Mouse (Mus musculus): ENCODE data around the gene 4930595D18Rik. TPM values are rescaled to one million over a fixed set of nuclear protein-coding genes. Genes with fewer than 3 reads are reported as not detected.

4930595D18Rik gene
- polyA plus RNA-seq, 1 experiment: not detected

GRCm38 (mm10) chr12:111218867-111219266 lies 34.6 kb upstream of the 4930595D18Rik start:
- WGBS: 98% methylated on average over 6 of the region's 6 CpGs
- Histone ChIP-seq H3K4me3 (ENCODE audit: control insufficient read depth, insufficient read depth, low read length) (no peak overlapping the region), H3K36me3 (ENCODE audit: control insufficient read depth, insufficient read depth, low read length) (peaks cover 7% of the 10 kb centered on the region; the same call in 1 of the 2 replicates), H3K27me3 (ENCODE audit: control insufficient read depth, insufficient read depth, low read length) (no peaks in the 10 kb centered on the region), H3K4me1 (replicated peaks; ENCODE audit: control insufficient read depth, insufficient read depth, low read length) (peaks cover under 1% of the 10 kb centered on the region), H3K27ac (ENCODE audit: control insufficient read depth, insufficient read depth, low read length) (no peak overlapping the region)
- TF ChIP-seq POLR2A (IDR thresholded peaks at IDR 0.05; ENCODE audit: control insufficient read depth, extremely low read depth, insufficient read depth, low read length, poor library complexity) (no peak), CTCF (IDR thresholded peaks at IDR 0.05; ENCODE audit: borderline replicate concordance, control insufficient read depth, extremely low read depth, insufficient read depth, low read length, poor library complexity) (no peak)
- DNase-seq: no peak

GRCm38 (mm10) chr12:111211729-111212128 lies 27.4 kb upstream of the 4930595D18Rik start:
- no peaks in the 10 kb centered on the region for H3K27me3 ChIP-seq (ENCODE audit: control insufficient read depth, insufficient read depth, low read length)
- 90% methylated on average over 5 of the region's 5 CpGs for WGBS
- H3K27ac ChIP-seq (ENCODE audit: control insufficient read depth, insufficient read depth, low read length): no peak overlapping the region
- no peak overlapping the region for H3K4me3 ChIP-seq (ENCODE audit: control insufficient read depth, insufficient read depth, low read length)
- TF ChIP-seq POLR2A (IDR thresholded peaks at IDR 0.05; ENCODE audit: control insufficient read depth, extremely low read depth, insufficient read depth, low read length, poor library complexity) (no peak), CTCF (IDR thresholded peaks at IDR 0.05; ENCODE audit: borderline replicate concordance, control insufficient read depth, extremely low read depth, insufficient read depth, low read length, poor library complexity) (no peak)
- no peaks in the 10 kb centered on the region for H3K4me1 ChIP-seq (replicated peaks; ENCODE audit: control insufficient read depth, insufficient read depth, low read length)
- no peak for DNase-seq
- H3K36me3 ChIP-seq (ENCODE audit: control insufficient read depth, insufficient read depth, low read length): no peaks in the 10 kb centered on the region

GRCm38 (mm10) chr12:111207641-111208040 lies 23.4 kb upstream of the 4930595D18Rik start:
- 85% methylated on average over 3 of the region's 3 CpGs for WGBS
- TF ChIP-seq POLR2A (IDR thresholded peaks at IDR 0.05; ENCODE audit: control insufficient read depth, extremely low read depth, insufficient read depth, low read length, poor library complexity) (no peak), CTCF (IDR thresholded peaks at IDR 0.05; ENCODE audit: borderline replicate concordance, control insufficient read depth, extremely low read depth, insufficient read depth, low read length, poor library complexity) (no peak)

GRCm38 (mm10) chr12:111203945-111204344 lies 19.7 kb upstream of the 4930595D18Rik start:
- 94% methylated on average over 3 of the region's 3 CpGs for WGBS
- no peaks in the 10 kb centered on the region for H3K36me3 ChIP-seq (ENCODE audit: control insufficient read depth, insufficient read depth, low read length)
- H3K4me1 ChIP-seq (replicated peaks; ENCODE audit: control insufficient read depth, insufficient read depth, low read length): no peaks in the 10 kb centered on the region

More at GRCm38 (mm10) chr12:111207641-111208040, 23.4 kb upstream of the 4930595D18Rik start:
- no peak overlapping the region for H3K4me3 ChIP-seq (ENCODE audit: control insufficient read depth, insufficient read depth, low read length)
- H3K27me3 ChIP-seq (ENCODE audit: control insufficient read depth, insufficient read depth, low read length): no peaks in the 10 kb centered on the region
- H3K36me3 ChIP-seq (ENCODE audit: control insufficient read depth, insufficient read depth, low read length): no peaks in the 10 kb centered on the region
- H3K27ac ChIP-seq (ENCODE audit: control insufficient read depth, insufficient read depth, low read length): no peak overlapping the region
- no peaks in the 10 kb centered on the region for H3K4me1 ChIP-seq (replicated peaks; ENCODE audit: control insufficient read depth, insufficient read depth, low read length)
- no peak for DNase-seq

DNA sequence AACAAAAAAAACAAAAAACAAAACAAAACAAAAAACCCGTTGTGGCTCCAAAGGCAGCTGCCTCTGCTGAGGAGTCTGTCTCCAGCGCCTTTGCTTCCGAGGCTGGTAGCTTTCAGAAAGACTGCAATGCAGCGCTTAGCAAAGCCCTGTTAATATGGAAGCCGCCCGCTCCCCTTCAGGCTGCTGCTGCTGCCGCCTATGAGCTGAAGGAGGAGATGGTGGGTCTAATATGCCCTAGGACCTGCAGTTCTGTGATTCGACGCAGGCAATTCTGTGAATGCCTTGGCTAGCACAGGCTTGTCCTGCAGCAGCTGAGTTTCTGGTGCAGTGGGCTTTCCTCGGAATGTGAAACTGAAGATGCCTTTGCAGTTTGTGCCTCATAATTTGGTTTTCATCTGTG lies 18.8 kb upstream of the 4930595D18Rik start:
- TF ChIP-seq CTCF (IDR thresholded peaks at IDR 0.05; ENCODE audit: borderline replicate concordance, control insufficient read depth, extremely low read depth, insufficient read depth, low read length, poor library complexity) (no peak), POLR2A (IDR thresholded peaks at IDR 0.05; ENCODE audit: control insufficient read depth, extremely low read depth, insufficient read depth, low read length, poor library complexity) (no peak)
- no peak overlapping the region for H3K27ac ChIP-seq (ENCODE audit: control insufficient read depth, insufficient read depth, low read length)
- no peaks in the 10 kb centered on the region for H3K4me1 ChIP-seq (replicated peaks; ENCODE audit: control insufficient read depth, insufficient read depth, low read length)
- no peak overlapping the region for H3K4me3 ChIP-seq (ENCODE audit: control insufficient read depth, insufficient read depth, low read length)
- 96% methylated on average over 10 of the region's 10 CpGs for WGBS
- H3K36me3 ChIP-seq (ENCODE audit: control insufficient read depth, insufficient read depth, low read length): no peaks in the 10 kb centered on the region
- no peaks in the 10 kb centered on the region for H3K27me3 ChIP-seq (ENCODE audit: control insufficient read depth, insufficient read depth, low read length)
- DNase-seq: no peak

More at GRCm38 (mm10) chr12:111203945-111204344, 19.7 kb upstream of the 4930595D18Rik start:
- H3K27ac ChIP-seq (ENCODE audit: control insufficient read depth, insufficient read depth, low read length): no peak overlapping the region
- no peak for DNase-seq
- no peaks in the 10 kb centered on the region for H3K27me3 ChIP-seq (ENCODE audit: control insufficient read depth, insufficient read depth, low read length)
- TF ChIP-seq POLR2A (IDR thresholded peaks at IDR 0.05; ENCODE audit: control insufficient read depth, extremely low read depth, insufficient read depth, low read length, poor library complexity) (no peak), CTCF (IDR thresholded peaks at IDR 0.05; ENCODE audit: borderline replicate concordance, control insufficient read depth, extremely low read depth, insufficient read depth, low read length, poor library complexity) (no peak)
- H3K4me3 ChIP-seq (ENCODE audit: control insufficient read depth, insufficient read depth, low read length): no peak overlapping the region

DNA sequence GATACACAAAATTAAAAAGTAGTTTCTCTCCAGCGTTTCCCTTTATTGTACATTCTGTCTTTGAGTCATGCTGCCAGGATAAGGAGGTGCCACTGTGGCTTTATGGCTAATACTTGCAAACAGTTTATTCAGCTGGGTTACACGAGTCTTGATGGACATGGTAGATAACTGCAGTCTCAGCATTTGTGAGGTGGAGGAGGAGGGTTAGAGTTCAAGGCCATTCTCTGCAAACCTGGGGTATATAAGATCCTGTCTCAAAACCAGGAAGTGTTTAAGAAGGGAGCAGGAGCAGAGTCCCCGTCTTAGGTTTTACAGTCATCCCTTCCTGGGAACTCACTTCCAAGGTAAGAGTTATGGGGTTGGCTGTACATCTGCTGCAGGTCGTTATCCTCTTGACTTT lies 12.3 kb upstream of the 4930595D18Rik start:
- no peaks in the 10 kb centered on the region for H3K36me3 ChIP-seq (ENCODE audit: control insufficient read depth, insufficient read depth, low read length)
- TF ChIP-seq CTCF (IDR thresholded peaks at IDR 0.05; ENCODE audit: borderline replicate concordance, control insufficient read depth, extremely low read depth, insufficient read depth, low read length, poor library complexity) (no peak), POLR2A (IDR thresholded peaks at IDR 0.05; ENCODE audit: control insufficient read depth, extremely low read depth, insufficient read depth, low read length, poor library complexity) (no peak)
- H3K27me3 ChIP-seq (ENCODE audit: control insufficient read depth, insufficient read depth, low read length): no peaks in the 10 kb centered on the region
- WGBS: 85% methylated on average over 4 of the region's 4 CpGs
- no peaks in the 10 kb centered on the region for H3K4me1 ChIP-seq (replicated peaks; ENCODE audit: control insufficient read depth, insufficient read depth, low read length)
- no peak overlapping the region for H3K27ac ChIP-seq (ENCODE audit: control insufficient read depth, insufficient read depth, low read length)
- DNase-seq: no peak
- H3K4me3 ChIP-seq (ENCODE audit: control insufficient read depth, insufficient read depth, low read length): no peak overlapping the region

DNA sequence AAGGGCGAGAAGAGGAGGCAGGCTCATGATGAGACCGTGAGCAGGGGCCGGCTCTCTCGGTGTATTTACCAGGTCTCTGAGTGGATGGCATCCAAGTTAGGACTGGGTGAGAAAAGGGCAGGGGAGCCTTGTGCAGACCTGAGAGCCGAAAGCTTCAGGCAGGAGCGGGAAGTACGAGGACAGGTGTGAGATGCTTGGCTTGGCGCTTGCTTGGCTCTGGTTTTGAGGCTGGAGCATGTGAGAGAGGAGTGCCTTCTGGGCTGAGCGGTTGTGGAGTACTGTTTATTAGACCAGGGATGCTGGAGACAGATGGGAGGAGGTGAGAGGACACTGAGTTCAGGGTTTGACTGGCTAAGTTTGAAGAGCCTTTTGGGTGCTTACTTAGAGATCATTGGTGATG lies 9.0 kb upstream of the 4930595D18Rik start:
- Histone ChIP-seq H3K27ac (ENCODE audit: control insufficient read depth, insufficient read depth, low read length) (no peak overlapping the region), H3K27me3 (ENCODE audit: control insufficient read depth, insufficient read depth, low read length) (no peaks in the 10 kb centered on the region), H3K4me1 (replicated peaks; ENCODE audit: control insufficient read depth, insufficient read depth, low read length) (no peaks in the 10 kb centered on the region; the same call in 1 of the 2 replicates), H3K4me3 (ENCODE audit: control insufficient read depth, insufficient read depth, low read length) (no peak overlapping the region), H3K36me3 (ENCODE audit: control insufficient read depth, insufficient read depth, low read length) (no peaks in the 10 kb centered on the region)
- TF ChIP-seq POLR2A (IDR thresholded peaks at IDR 0.05; ENCODE audit: control insufficient read depth, extremely low read depth, insufficient read depth, low read length, poor library complexity): no peak
- WGBS: 95% methylated on average over 9 of the region's 9 CpGs
- DNase-seq: no peak

Measured in thymus, adult 2 months (tissue).